Mouse (Mus musculus) olfactory bulb, adult 2 months (tissue): Measurements from ENCODE around the gene Gm45711. TPM values are rescaled to one million over a fixed set of nuclear protein-coding genes. Genes with fewer than 3 reads are reported as not detected.
"Not testable (repeated sequence)": the region's sequence is repeated elsewhere in the genome, so short reads cannot be mapped to it uniquely, and the experiment has no call there.

Source experiments
- H3K27ac ChIP-seq: fragments of 200-500 bp; 2 replicates; pipeline ENCODE4 v1.5.1; 2012; ENCODE audit warnings: low read depth, low read length; ENCODE audit not compliant: insufficient read depth
- H3K4me1 ChIP-seq: fragments of 200-500 bp; 2 replicates; pipeline ENCODE4 v1.6.1; 2012; ENCODE audit warnings: low read length; ENCODE audit not compliant: control insufficient read depth, insufficient read depth
- H3K4me3 ChIP-seq: fragments of 200-500 bp; 2 replicates; pipeline ENCODE4 v1.5.1; 2012; ENCODE audit warnings: mild to moderate bottlenecking, low read depth, low read length, moderate library complexity; ENCODE audit not compliant: insufficient read depth
- CTCF ChIP-seq: fragments of 200-500 bp; IDR thresholded peaks from 2 replicates; pipeline ENCODE4 v1.5.1; 2012; ENCODE audit warnings: low read depth, mild to moderate bottlenecking, low read length, moderate library complexity; ENCODE audit not compliant: insufficient read depth
- POLR2A ChIP-seq: fragments of 200-500 bp; IDR thresholded peaks from 2 replicates; pipeline ENCODE4 v1.6.1; 2012; ENCODE audit warnings: mild to moderate bottlenecking, low read depth, low read length, moderate library complexity; ENCODE audit not compliant: insufficient read depth
- WGBS: fragments of 180-500 bp; shearing (Covaris S2); methylation state at CpG from one replicate; pipeline ENCODE4 v1.1.7; 2018; 5-methylcytosine and 5-hydroxymethylcytosine counted together
- polyA plus RNA-seq: library from polyadenylated mRNA; stranded (reverse); fragments of >200 nt; gene quantifications from 2 replicates; pipeline ENCODE4 v1.2.4, GENCODE M21; 2012; ENCODE audit warnings: low replicate concordance; ENCODE audit not compliant: missing spikeins, insufficient read depth, insufficient read length

Gene Gm45711
- polyA plus RNA-seq, 1 experiment: not detected

- no peak overlapping the region for H3K27ac ChIP-seq
- no peaks in the 10 kb centered on the region for H3K4me1 ChIP-seq
- WGBS: 78% methylated on average over 5 of the region's 5 CpGs
- no peak overlapping the region for H3K4me3 ChIP-seq
- TF ChIP-seq CTCF (no peak), POLR2A (no peak)
These were observed 23.9 kb upstream of the Gm45711 start for GRCm38 (mm10) chr8:104333786-104334185.

GRCm38 (mm10) chr8:104332665-104333631 is 23.1 kb upstream of the Gm45711 start:
- Histone ChIP-seq H3K4me3 (no peak overlapping the region), H3K4me1 (no peaks in the 10 kb centered on the region), H3K27ac (no peak overlapping the region)
- TF ChIP-seq POLR2A: no peak
- no peak for TF ChIP-seq CTCF
- 84% methylated on average over 5 of the region's 5 CpGs for WGBS

DNA sequence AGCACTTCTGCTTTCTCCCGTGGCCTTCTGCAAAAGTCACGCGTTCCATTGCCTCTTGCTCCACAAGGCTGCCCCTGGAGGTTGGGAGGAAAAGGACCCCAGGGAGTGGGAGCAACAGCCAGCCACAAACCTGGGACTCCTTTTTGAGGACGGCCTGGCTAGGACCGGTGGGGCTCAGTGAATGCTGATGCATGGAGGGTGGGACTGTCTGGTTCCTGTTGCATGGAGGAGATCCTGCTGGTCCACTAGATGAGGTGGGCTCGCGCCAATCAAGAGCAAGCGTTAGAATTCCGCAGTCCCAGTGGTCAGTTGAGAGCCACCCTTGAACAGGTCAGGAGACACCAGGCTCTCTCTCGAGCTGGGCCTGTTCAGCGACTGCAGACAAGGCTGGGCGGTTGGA is 12.0 kb upstream of the Gm45711 start, which contains the start of gene Cmtm2b:
Gene Cmtm2b (plus strand): TSS at position 301 of the 400 bp plus-strand sequence.
- WGBS: 90% methylated on average over 12 of the region's 12 CpGs
- H3K27ac ChIP-seq: not testable (repeated sequence)

DNA sequence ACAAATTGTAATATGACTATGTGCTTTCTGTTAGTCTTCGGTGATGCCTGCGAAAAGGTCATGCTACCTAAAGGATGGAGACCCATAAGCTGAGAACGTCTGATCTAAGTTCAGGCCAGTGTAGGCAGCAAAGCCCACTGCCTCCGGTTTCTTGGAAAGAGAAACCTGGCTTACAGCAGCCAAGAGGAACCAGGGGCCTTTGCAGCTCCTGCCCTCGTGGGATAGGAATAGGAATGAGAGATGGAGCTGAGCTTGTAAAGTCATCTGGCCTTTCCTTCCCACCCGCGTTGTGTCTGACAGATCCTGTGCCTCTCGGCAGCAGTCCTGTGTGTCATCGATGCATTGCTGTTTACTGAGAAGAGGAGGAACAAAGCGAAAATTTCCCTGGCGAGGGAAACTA is 11.4 kb upstream of the Gm45711 start, which contains the start of gene Gm11020:
Gene Gm11020 (plus strand): TSS at position 301 of the 400 bp plus-strand sequence.
- H3K4me1 ChIP-seq, H3K27ac ChIP-seq, H3K4me3 ChIP-seq: not testable (repeated sequence)
- WGBS: 69% methylated on average over 11 of the region's 11 CpGs

More for the DNA sequence above, 12.0 kb upstream of the Gm45711 start, which contains the start of gene Cmtm2b:
- H3K4me3 ChIP-seq, H3K4me1 ChIP-seq: not testable (repeated sequence)

GRCm38 (mm10) chr8:104313311-104313710 is 3.4 kb upstream of the Gm45711 start:
- Histone ChIP-seq H3K27ac (no peak overlapping the region), H3K4me1 (no peaks in the 10 kb centered on the region), H3K4me3 (no peak overlapping the region)
- WGBS: 49% methylated on average over 4 of the region's 4 CpGs
- TF ChIP-seq POLR2A (no peak), CTCF (no peak)

DNA sequence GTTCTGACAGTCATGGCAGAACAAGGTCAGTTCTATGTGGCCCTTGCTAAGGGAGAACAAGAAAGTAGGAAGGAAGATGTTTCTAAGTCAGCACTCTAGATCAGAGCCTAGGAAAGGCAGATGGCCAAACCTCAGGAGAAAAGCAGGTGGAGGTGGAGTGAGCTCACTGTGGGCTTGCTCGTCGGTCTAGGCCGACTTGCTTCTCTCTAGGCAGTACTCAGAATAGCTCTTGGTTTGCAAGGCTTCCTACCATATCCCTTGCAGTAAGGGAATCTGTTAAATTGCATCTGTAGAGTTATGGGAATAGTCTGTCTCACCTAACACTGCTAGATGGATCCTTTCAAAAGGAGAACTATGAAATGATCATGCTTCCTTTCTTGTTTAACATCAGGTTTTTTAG is 2.1 kb upstream of the Gm45711 start:
- not testable (repeated sequence) for H3K27ac ChIP-seq, H3K4me3 ChIP-seq, H3K4me1 ChIP-seq
- WGBS: 87% methylated on average over 3 of the region's 3 CpGs

DNA sequence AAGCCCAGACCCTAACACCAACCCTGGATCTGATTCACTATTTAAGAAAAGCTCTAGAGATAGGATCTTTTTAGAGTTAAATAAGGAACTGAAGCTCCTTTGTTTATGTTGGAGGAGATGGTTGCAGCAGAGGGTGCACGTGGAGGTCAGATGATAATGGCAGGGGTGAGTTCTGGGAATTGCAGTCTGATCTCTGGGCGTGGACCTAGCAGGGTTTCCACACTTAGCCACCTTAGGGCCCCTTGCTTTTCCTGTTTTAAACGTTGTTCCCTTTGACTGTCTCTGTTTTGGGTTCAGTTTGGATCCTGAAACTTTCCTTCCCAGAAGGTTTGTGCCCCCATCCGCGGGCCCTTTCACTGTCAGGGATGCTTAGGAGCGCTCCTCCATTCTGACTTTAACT is 1.5 kb downstream of the Gm45711 start:
- not testable (repeated sequence) for H3K4me3 ChIP-seq, H3K27ac ChIP-seq, H3K4me1 ChIP-seq
- 77% methylated on average over 6 of the region's 6 CpGs for WGBS

DNA sequence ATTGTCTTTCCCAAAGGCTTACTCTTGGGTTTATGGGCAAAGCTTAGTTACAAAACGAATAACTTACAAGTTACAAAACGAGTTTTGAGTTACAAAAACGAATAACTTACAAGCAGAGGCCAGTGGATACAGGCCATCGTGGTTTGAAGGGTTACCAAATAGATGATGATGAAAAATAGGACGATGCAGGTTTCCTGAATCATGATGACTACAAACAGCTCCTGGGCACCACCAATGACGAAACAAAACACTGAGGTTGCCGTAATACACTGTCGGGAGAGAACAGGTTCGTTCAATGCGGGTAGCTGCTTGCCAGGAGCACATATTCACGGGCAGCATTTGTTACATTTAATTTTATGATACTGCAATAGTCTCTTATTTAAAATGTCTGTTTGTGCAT is 4.9 kb downstream of the Gm45711 start:
- no peak for TF ChIP-seq CTCF
- no peak for TF ChIP-seq POLR2A
- no peak overlapping the region for H3K4me3 ChIP-seq
- no peak overlapping the region for H3K27ac ChIP-seq
- H3K4me1 ChIP-seq: no peaks in the 10 kb centered on the region
- 89% methylated on average over 11 of the region's 11 CpGs for WGBS

GRCm38 (mm10) chr8:104302536-104302935 is 7.3 kb downstream of the Gm45711 start:
- H3K4me3 ChIP-seq, H3K4me1 ChIP-seq, H3K27ac ChIP-seq: not testable (repeated sequence)
- WGBS: 88% methylated on average over 4 of the region's 4 CpGs

DNA sequence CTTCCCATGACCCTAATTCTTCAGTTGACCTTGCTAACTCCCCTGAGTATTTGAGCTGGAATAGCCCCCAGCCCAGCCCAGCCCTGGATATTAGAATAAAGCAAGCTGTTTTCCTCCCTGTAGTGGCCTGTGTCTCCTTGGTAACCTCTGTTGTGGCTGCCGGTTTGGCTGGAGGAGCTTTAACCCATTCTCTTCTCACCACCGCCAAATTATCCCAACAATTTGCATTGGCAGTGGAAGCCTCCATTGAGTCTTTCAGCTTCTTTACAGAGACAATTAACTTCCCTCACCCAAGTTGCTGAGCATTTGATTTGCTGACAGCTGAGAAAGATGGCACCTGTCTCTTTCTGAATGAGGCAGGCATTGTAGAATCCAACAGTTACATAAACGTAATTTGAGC is 8.3 kb downstream of the Gm45711 start:
- 30% methylated on average over 3 of the region's 3 CpGs for WGBS

More for the DNA sequence above, 8.3 kb downstream of the Gm45711 start:
- not testable (repeated sequence) for H3K4me3 ChIP-seq, H3K4me1 ChIP-seq, H3K27ac ChIP-seq
